Mouse (Mus musculus) liver, embryonic 14.5 days (tissue): ENCODE results near the gene Clasp1.

ENCODE experiments used
- CTCF ChIP-seq: IDR thresholded peaks from 2 replicates; pipeline ENCODE4 v1.5.1; 2016; ENCODE audit warnings: antibody characterized with exemption, low read depth, control low read depth
- EP300 ChIP-seq: IDR thresholded peaks from 2 replicates; pipeline ENCODE4 v1.6.1; 2016; ENCODE audit warnings: antibody characterized with exemption, low read depth

GRCm38 (mm10) chr1:118407586-118408250 is 18.9 kb downstream of the Clasp1 start:
- TF ChIP-seq CTCF (no peak), EP300 (no peak)
